Mouse (Mus musculus): ENCODE measurements at regions not wholly inside any gene's neighbourhood (a gene's known extent, or its start where the extent isn't known, plus 50 kb on each side); places are given as distances from the start of the nearest gene placed in this dataset.

- no peak overlapping the region for H3K4me3 ChIP-seq (ENCODE audit: low read depth, low read length)
- TF ChIP-seq CTCF (IDR thresholded peaks at IDR 0.05; ENCODE audit: extremely low read depth, insufficient read length, insufficient replicate concordance, low read depth, low read length) (no peak), POLR2A (IDR thresholded peaks at IDR 0.05; ENCODE audit: low read depth, low read length) (no peak)
- H3K36me3 ChIP-seq (ENCODE audit: control insufficient read depth, insufficient read depth, low read length): no peaks in the 10 kb centered on the region
- no peak overlapping the region for H3K27ac ChIP-seq (ENCODE audit: insufficient read depth, low read depth, low read length)
- WGBS: 28% methylated on average over 3 of the region's 3 CpGs
- H3K4me1 ChIP-seq (ENCODE audit: control insufficient read depth, insufficient read depth, insufficient read length, low read length): no peaks in the 10 kb centered on the region
- no peaks in the 10 kb centered on the region for H3K27me3 ChIP-seq (ENCODE audit: control insufficient read depth, insufficient read depth, low read length)
Observed at GRCm38 (mm10) chr3:21563454-21563853, 513.0 kb upstream of the Tbl1xr1 start.

- Histone ChIP-seq H3K27ac (ENCODE audit: insufficient read depth, low read depth, low read length) (no peak overlapping the region), H3K27me3 (ENCODE audit: control insufficient read depth, insufficient read depth, low read length) (no peaks in the 10 kb centered on the region), H3K4me3 (ENCODE audit: low read depth, low read length) (no peak overlapping the region), H3K36me3 (ENCODE audit: control insufficient read depth, insufficient read depth, low read length) (no peaks in the 10 kb centered on the region), H3K4me1 (ENCODE audit: control insufficient read depth, insufficient read depth, insufficient read length, low read length) (no peaks in the 10 kb centered on the region)
- TF ChIP-seq CTCF (IDR thresholded peaks at IDR 0.05; ENCODE audit: extremely low read depth, insufficient read length, insufficient replicate concordance, low read depth, low read length) (no peak), POLR2A (IDR thresholded peaks at IDR 0.05; ENCODE audit: low read depth, low read length) (no peak)
- WGBS: 59% methylated on average over 3 of the region's 3 CpGs
Observed at GRCm38 (mm10) chr3:21564211-21564781, 512.2 kb upstream of the Tbl1xr1 start.

GRCm38 (mm10) chr3:21564847-21565485 is 511.5 kb upstream of the Tbl1xr1 start:
- 80% methylated on average over 4 of the region's 4 CpGs for WGBS
- no peaks in the 10 kb centered on the region for H3K36me3 ChIP-seq (ENCODE audit: control insufficient read depth, insufficient read depth, low read length)
- no peaks in the 10 kb centered on the region for H3K27me3 ChIP-seq (ENCODE audit: control insufficient read depth, insufficient read depth, low read length)
- no peaks in the 10 kb centered on the region for H3K4me1 ChIP-seq (ENCODE audit: control insufficient read depth, insufficient read depth, insufficient read length, low read length)
- no peak for TF ChIP-seq POLR2A (IDR thresholded peaks at IDR 0.05; ENCODE audit: low read depth, low read length)
- H3K27ac ChIP-seq (ENCODE audit: insufficient read depth, low read depth, low read length): no peak overlapping the region
- H3K4me3 ChIP-seq (ENCODE audit: low read depth, low read length): no peak overlapping the region

- TF ChIP-seq CTCF (IDR thresholded peaks at IDR 0.05; ENCODE audit: extremely low read depth, insufficient read length, insufficient replicate concordance, low read depth, low read length): no peak
- no peak for TF ChIP-seq POLR2A (IDR thresholded peaks at IDR 0.05; ENCODE audit: low read depth, low read length)
- 77% methylated on average over 1 of the region's 1 CpGs for WGBS
Observed at GRCm38 (mm10) chr3:21569721-21570120, 506.7 kb upstream of the Tbl1xr1 start.

GRCm38 (mm10) chr3:21578635-21579034 is 497.8 kb upstream of the Tbl1xr1 start:
- TF ChIP-seq POLR2A (IDR thresholded peaks at IDR 0.05; ENCODE audit: low read depth, low read length): no peak
- Histone ChIP-seq H3K4me3 (ENCODE audit: low read depth, low read length) (no peak overlapping the region), H3K36me3 (ENCODE audit: control insufficient read depth, insufficient read depth, low read length) (no peaks in the 10 kb centered on the region), H3K27ac (ENCODE audit: insufficient read depth, low read depth, low read length) (no peak overlapping the region), H3K27me3 (ENCODE audit: control insufficient read depth, insufficient read depth, low read length) (no peaks in the 10 kb centered on the region), H3K4me1 (ENCODE audit: control insufficient read depth, insufficient read depth, insufficient read length, low read length) (no peaks in the 10 kb centered on the region)
- WGBS: 83% methylated on average over 3 of the region's 3 CpGs

More at GRCm38 (mm10) chr3:21569721-21570120, 506.7 kb upstream of the Tbl1xr1 start:
- Histone ChIP-seq H3K36me3 (ENCODE audit: control insufficient read depth, insufficient read depth, low read length) (no peaks in the 10 kb centered on the region), H3K27ac (ENCODE audit: insufficient read depth, low read depth, low read length) (no peak overlapping the region), H3K4me1 (ENCODE audit: control insufficient read depth, insufficient read depth, insufficient read length, low read length) (peaks cover 3% of the 10 kb centered on the region; the same call in 1 of the 2 replicates), H3K27me3 (ENCODE audit: control insufficient read depth, insufficient read depth, low read length) (no peaks in the 10 kb centered on the region), H3K4me3 (ENCODE audit: low read depth, low read length) (no peak overlapping the region)

- no peaks in the 10 kb centered on the region for H3K27me3 ChIP-seq (ENCODE audit: control insufficient read depth, insufficient read depth, low read length)
- H3K4me3 ChIP-seq (ENCODE audit: low read depth, low read length): no peak overlapping the region
- WGBS: 69% methylated on average over 1 of the region's 1 CpGs
- H3K4me1 ChIP-seq (ENCODE audit: control insufficient read depth, insufficient read depth, insufficient read length, low read length): no peaks in the 10 kb centered on the region
- no peaks in the 10 kb centered on the region for H3K36me3 ChIP-seq (ENCODE audit: control insufficient read depth, insufficient read depth, low read length)
- TF ChIP-seq CTCF (IDR thresholded peaks at IDR 0.05; ENCODE audit: extremely low read depth, insufficient read length, insufficient replicate concordance, low read depth, low read length) (no peak), POLR2A (IDR thresholded peaks at IDR 0.05; ENCODE audit: low read depth, low read length) (no peak)
- no peak overlapping the region for H3K27ac ChIP-seq (ENCODE audit: insufficient read depth, low read depth, low read length)
Observed at GRCm38 (mm10) chr3:21582122-21582521, 494.3 kb upstream of the Tbl1xr1 start.

- no peak overlapping the region for H3K27ac ChIP-seq (ENCODE audit: insufficient read depth, low read depth, low read length)
- no peaks in the 10 kb centered on the region for H3K27me3 ChIP-seq (ENCODE audit: control insufficient read depth, insufficient read depth, low read length)
- no peaks in the 10 kb centered on the region for H3K4me1 ChIP-seq (ENCODE audit: control insufficient read depth, insufficient read depth, insufficient read length, low read length)
- 49% methylated on average over 3 of the region's 3 CpGs for WGBS
- TF ChIP-seq POLR2A (IDR thresholded peaks at IDR 0.05; ENCODE audit: low read depth, low read length) (no peak), CTCF (IDR thresholded peaks at IDR 0.05; ENCODE audit: extremely low read depth, insufficient read length, insufficient replicate concordance, low read depth, low read length) (no peak)
- H3K4me3 ChIP-seq (ENCODE audit: low read depth, low read length): no peak overlapping the region
- H3K36me3 ChIP-seq (ENCODE audit: control insufficient read depth, insufficient read depth, low read length): no peaks in the 10 kb centered on the region
Observed at GRCm38 (mm10) chr3:21585767-21586166, 490.7 kb upstream of the Tbl1xr1 start.

Measured in small intestine, adult 2 months (tissue).